Mouse (Mus musculus): ENCODE data around the gene Rab35.

Rab35 gene

GRCm38 (mm10) chr5:115631505-115632357 is at the start of gene Rab35:
Gene Rab35 (plus strand): TSS chr5:115631908.
- peak; percentile 97 for DNase-seq

- peak; percentile 53 for DNase-seq
Measured at GRCm38 (mm10) chr5:115585616-115586015, 46.1 kb upstream of the Rab35 start.

GRCm38 (mm10) chr5:115586166-115586565 is 45.5 kb upstream of the Rab35 start:
- no peak for DNase-seq

GRCm38 (mm10) chr5:115586780-115587179 is 44.9 kb upstream of the Rab35 start:
- DNase-seq: no peak

GRCm38 (mm10) chr5:115591028-115591427 is 40.7 kb upstream of the Rab35 start:
- peak; percentile 37 for DNase-seq

GRCm38 (mm10) chr5:115591506-115591905 is 40.2 kb upstream of the Rab35 start:
- DNase-seq: no peak

- DNase-seq: no peak
Measured at GRCm38 (mm10) chr5:115603561-115603960, 28.1 kb upstream of the Rab35 start.

- no peak for DNase-seq
Measured at GRCm38 (mm10) chr5:115611566-115611965, 20.1 kb upstream of the Rab35 start.

GRCm38 (mm10) chr5:115613332-115613731 is 18.4 kb upstream of the Rab35 start:
- DNase-seq: no peak

GRCm38 (mm10) chr5:115614948-115615347 is 16.8 kb upstream of the Rab35 start:
- peak; percentile 38 for DNase-seq

- no peak for DNase-seq
Measured at GRCm38 (mm10) chr5:115619690-115620089, 12.0 kb upstream of the Rab35 start.

GRCm38 (mm10) chr5:115622686-115623085 is 9.0 kb upstream of the Rab35 start:
- no peak for DNase-seq

GRCm38 (mm10) chr5:115623694-115624440 is 7.8 kb upstream of the Rab35 start:
- no peak for DNase-seq

GRCm38 (mm10) chr5:115626237-115626886 is 5.3 kb upstream of the Rab35 start:
- DNase-seq: no peak

- no peak for DNase-seq
Measured at GRCm38 (mm10) chr5:115628083-115628482, 3.6 kb upstream of the Rab35 start.

- no peak for DNase-seq
Measured at GRCm38 (mm10) chr5:115629672-115630071, 2.0 kb upstream of the Rab35 start.

- no peak for DNase-seq
Measured at GRCm38 (mm10) chr5:115630291-115630690, 1.4 kb upstream of the Rab35 start.

GRCm38 (mm10) chr5:115632358-115632714 is 628 bp downstream of the Rab35 start:
- peak; percentile 46 for DNase-seq

- no peak for DNase-seq
Measured at GRCm38 (mm10) chr5:115633060-115633459, 1.4 kb downstream of the Rab35 start.

GRCm38 (mm10) chr5:115634046-115634445 is 2.3 kb downstream of the Rab35 start:
- no peak for DNase-seq

- no peak for DNase-seq
Measured at GRCm38 (mm10) chr5:115635536-115635935, 3.8 kb downstream of the Rab35 start.

- DNase-seq: no peak
Measured at GRCm38 (mm10) chr5:115644192-115644591, 12.5 kb downstream of the Rab35 start.

- peak; percentile 50 for DNase-seq
Measured at GRCm38 (mm10) chr5:115648876-115649275, 17.2 kb downstream of the Rab35 start.

- no peak for DNase-seq
Measured at GRCm38 (mm10) chr5:115649699-115650098, 18.0 kb downstream of the Rab35 start.
